Mouse (Mus musculus) 416B (cell line): ENCODE results near the gene B3galt5.

ENCODE experiments used
- DNase-seq: peaks from one replicate; pipeline ENCODE4 v3.0.0; 2011; ENCODE audit warnings: low read depth

Gene B3galt5

GRCm38 (mm10) chr16:96345117-96345516 lies 109.5 kb downstream of the B3galt5 start:
- DNase-seq = peak; percentile 90

GRCm38 (mm10) chr16:96348070-96348469 lies 112.5 kb downstream of the B3galt5 start:
- no peak for DNase-seq

- no peak for DNase-seq
These were observed 113.2 kb downstream of the B3galt5 start for GRCm38 (mm10) chr16:96348766-96349165.

GRCm38 (mm10) chr16:96351520-96351919 lies 115.9 kb downstream of the B3galt5 start:
- no peak for DNase-seq

GRCm38 (mm10) chr16:96353296-96353896 lies 117.8 kb downstream of the B3galt5 start:
- no peak for DNase-seq

- DNase-seq = no peak
These were observed 118.4 kb downstream of the B3galt5 start for GRCm38 (mm10) chr16:96353996-96354395.

GRCm38 (mm10) chr16:96357903-96358302 lies 122.3 kb downstream of the B3galt5 start:
- DNase-seq = peak; percentile 90

GRCm38 (mm10) chr16:96361305-96362124 lies 125.9 kb downstream of the B3galt5 start:
- no peak for DNase-seq

- no peak for DNase-seq
These were observed 127.3 kb downstream of the B3galt5 start for GRCm38 (mm10) chr16:96362873-96363272.

GRCm38 (mm10) chr16:96363277-96363676 lies 127.7 kb downstream of the B3galt5 start:
- no peak for DNase-seq

GRCm38 (mm10) chr16:96364870-96365269 lies 129.3 kb downstream of the B3galt5 start:
- no peak for DNase-seq
